Mouse (Mus musculus) brain, embryonic 18.5 days (tissue): ENCODE measurements at regions not wholly inside any gene's neighbourhood (a gene's known extent, or its start where the extent isn't known, plus 50 kb on each side); places are given as distances from the start of the nearest gene placed in this dataset.

Experiments used
- DNase-seq: peaks from one replicate; pipeline ENCODE4 v3.0.0-alpha.2; 2012; ENCODE audit warnings: low read depth, low spot score

DNA sequence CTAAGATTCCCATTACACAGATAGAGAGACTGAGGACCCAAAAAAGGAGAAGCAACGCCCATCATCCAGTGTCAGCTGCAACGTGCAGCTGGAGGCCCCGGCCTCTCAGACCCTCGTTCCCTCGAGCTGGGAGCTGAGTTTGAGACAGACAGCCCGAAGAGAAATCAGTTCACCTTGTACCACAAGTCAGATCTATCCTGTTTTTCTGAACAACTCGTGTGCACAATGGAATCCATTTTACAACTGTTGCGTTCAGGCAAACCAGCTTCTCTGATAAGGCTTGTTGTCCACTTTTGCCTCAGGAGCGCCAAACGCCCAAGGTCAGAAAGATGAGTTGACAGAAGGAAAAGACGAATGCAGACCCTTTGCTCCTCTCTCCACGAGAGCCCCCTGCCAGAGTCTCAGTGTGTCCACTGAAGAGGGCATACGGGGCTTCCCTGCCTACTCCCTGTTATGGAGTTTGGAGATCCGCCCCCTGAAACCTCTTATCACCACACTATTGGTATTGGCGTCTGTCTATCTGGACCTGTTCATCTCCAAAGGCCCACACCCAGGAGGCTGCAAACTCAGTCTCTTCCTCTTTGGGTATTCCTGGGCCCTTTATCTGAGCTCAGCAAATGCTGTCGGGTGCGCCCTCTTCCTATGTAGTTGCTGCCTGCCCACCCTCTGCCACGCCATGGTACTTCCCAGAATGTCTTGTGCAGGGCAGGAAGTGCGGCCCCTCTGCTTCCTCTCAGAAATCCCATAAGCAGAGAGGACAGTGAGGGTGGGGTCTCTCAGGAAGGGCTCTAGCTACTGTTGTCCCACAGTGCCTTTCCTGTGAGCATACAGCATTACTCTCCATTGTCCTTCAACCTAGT, 57.7 kb upstream of the Zmiz1 start:
- DNase-seq: no peak

DNA sequence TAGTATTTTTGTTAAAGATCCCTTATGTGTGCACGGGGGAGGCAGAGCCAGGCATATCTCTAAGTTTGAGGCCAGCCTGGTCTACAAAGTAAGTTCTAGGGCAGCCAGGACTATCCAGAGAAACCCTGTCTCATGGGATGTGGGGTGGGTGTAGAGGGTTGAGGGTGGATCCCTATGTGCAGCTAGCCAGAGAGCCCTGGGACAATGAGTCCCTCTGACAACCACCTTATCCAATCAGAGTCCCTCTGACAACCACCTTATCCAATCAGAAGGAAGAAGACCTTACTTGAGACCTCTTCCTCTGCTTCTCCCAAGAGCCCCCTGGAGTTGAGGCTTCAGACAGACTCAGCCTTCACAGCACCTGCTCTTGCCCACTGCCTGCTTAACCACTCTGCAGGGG, 56.6 kb upstream of the Zmiz1 start:
- no peak for DNase-seq

DNA sequence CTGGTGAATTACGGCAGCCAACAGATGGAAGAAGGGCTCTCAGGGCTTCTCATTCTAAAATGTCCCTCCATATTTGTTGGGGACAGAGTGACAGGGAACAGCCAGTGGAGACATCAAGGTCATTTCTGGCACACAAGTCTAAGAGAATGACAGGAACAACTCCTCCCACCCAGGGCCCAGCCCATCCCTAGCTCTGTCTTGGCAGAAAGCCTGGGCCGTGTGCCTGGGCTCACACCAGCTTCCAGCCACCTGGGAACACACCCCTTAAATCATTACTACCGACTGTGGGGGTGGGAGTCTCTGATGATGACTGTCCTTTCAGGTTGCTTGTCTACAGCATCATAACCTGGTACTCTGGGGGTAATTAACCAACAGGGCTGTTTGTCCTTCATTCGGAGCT, 53.8 kb upstream of the Zmiz1 start:
- DNase-seq: no peak

DNA sequence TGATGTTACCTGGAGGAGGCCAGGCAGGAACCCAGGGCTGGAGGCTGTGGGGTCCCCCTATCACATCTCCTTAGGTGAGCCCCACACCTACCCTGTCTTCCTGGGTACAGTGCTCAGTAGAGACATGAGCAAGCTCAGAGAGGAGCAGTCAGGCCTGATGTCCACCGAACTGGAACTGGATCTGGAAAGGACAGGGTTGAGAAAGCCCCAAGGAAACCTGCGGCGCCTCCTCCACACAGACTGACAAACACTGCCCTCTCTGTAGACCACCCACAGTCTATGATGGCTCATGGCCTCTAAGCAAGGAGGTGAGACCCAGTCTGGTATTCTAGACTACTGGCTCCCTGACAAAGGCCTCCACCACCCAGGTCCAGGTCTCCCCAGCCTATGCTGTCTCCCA, 52.9 kb upstream of the Zmiz1 start:
- no peak for DNase-seq

DNA sequence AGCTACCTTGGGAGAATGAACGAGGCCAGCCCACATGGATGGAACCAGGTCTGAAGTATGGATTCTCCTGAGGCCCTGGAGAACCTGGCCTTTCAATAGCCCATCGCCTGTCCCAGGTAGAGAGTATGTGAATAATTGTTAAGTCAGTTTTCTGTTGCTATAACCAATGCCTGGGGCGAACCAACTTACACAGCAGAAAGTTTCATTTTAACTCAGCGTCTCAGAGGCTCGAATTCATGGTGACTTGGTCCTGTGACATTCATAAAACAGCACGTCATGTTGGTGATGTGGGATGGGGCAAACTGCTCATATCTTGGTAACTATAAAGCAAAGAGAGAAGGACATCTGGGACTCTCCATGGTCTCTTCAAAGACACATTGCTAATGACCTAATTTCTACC, 52.4 kb upstream of the Zmiz1 start:
- no peak for DNase-seq

DNA sequence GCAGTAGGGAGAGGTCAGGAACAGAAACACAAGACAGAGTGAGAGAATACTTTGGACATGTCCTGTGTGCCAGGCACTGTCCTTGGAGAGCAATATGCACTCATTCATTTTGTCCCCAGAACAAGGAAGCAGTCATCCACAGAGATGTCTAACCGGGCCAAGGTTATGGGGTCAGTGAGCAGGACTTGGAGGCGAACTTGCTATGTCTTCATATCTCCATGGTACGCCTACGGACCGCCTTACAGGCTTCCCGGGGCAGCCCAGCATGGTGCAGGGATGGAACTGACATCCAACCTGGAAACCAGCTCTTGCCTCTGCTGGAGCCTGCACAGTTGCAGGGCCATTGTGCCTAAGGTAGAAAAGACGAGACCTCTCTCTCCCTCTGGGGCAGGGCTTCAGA, 51.9 kb upstream of the Zmiz1 start:
- DNase-seq: no peak
